Mouse (Mus musculus) small intestine, adult 2 months (tissue): ENCODE data around the gene Gpc2.

Source experiments
- CTCF ChIP-seq: fragments of 200-500 bp; IDR thresholded peaks from 2 replicates; pipeline ENCODE4 v1.5.1; 2012; ENCODE audit warnings: low read depth, mild to moderate bottlenecking, control low read depth, inconsistent platforms, low read length, moderate library complexity, mixed read lengths; ENCODE audit not compliant: insufficient replicate concordance, insufficient read length; ENCODE audit errors: extremely low read depth
- POLR2A ChIP-seq: fragments of 200-500 bp; IDR thresholded peaks from 2 replicates; pipeline ENCODE4 v1.6.1; 2012; ENCODE audit warnings: low read depth, mild to moderate bottlenecking, control low read depth, inconsistent platforms, low read length, moderate library complexity

DNA sequence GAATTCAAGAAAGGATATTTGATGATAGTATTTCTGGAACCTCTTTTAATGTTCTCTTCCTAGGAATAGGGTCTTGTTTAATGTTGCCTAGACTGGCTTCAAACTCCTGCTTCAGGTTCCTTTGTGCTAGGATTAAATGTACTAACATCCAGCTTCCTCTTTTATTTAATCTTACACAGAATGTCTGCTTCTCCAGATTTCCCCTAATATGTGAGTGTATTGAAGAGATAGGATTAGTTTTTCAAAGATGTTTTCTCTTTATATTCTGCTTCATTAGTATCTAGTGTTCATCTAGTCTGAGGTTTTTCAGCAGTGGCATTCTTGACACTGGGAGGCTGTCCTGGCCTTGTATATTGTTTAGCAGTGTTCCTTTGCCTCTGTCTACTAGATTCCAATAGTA, 14.4 kb upstream of the Gpc2 start:
- TF ChIP-seq CTCF: no peak
- no peak for TF ChIP-seq POLR2A
